Mouse (Mus musculus): ENCODE results near the gene Jup.

DNA sequence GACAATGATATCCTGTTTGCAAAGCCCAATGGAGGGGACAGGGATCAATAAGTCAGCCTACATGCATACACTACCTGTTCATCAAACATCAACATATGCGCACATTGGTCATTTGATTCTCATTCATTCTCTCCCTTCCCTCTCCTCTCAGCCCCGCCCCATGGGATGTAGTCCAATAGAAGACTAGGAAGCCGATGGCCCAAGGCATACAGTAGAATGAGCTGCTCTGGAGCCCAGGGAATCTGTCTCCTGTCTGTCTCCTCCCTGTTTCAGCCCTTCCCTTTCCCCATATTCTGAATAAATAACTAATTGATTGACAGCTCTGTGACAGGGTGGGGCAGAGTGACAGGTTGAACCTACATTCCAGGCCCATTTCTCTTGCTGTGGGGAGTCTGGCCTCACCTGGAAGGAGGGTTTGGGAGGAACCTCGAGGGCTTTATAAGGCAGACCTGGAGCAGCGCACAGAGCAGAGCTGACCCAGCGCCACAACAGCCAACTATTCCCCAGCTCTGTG is 63.6 kb downstream of the Jup start, which contains the start of gene Gast:
- TF ChIP-seq CTCF (IDR thresholded peaks at IDR 0.05; ENCODE audit: low read depth, low read length) (no peak), POLR2A (IDR thresholded peaks at IDR 0.05; ENCODE audit: borderline replicate concordance, low read depth, low read length) (no peak)
